Mouse (Mus musculus) heart, embryonic 14.5 days (tissue): ENCODE results near the gene Hmbs. TPM values are rescaled to one million over a fixed set of nuclear protein-coding genes. Genes with fewer than 3 reads are reported as not detected.

Experiments used
- microRNA-seq: library from miRNA; unstranded; fragments of <30 nt; microRNA quantifications from one replicate; pipeline ENCODE4, GENCODE M21; 2016
- polyA plus RNA-seq: library from polyadenylated mRNA; unstranded; fragments of >200 nt; fragmentation: Nextera tagmentation; extraction: Ambion mirVana; gene quantifications from 2 replicates; pipeline ENCODE4 v1.2.1, GENCODE M21; 2014

Gene Hmbs
- polyA plus RNA-seq, 1 experiment from 2014 or later = 110 TPM

Small RNA genes within 50 kb of the gene (microRNA-seq; reads per million reads assigned to microRNA genes)
- not detected for gene Gm44335

Other genes with a start within 250 kb of the Hmbs start
- not detected in 2 replicates for gene Mfrp, start 242.5 kb downstream of the Hmbs start, polyA plus RNA-seq
- 2.3 and 2.7 TPM in 2 replicates for gene C1qtnf5, start 237.0 kb downstream of the Hmbs start, polyA plus RNA-seq
- 0.07 and 0.08 TPM in 2 replicates for gene Gm49380, start 230.7 kb downstream of the Hmbs start, polyA plus RNA-seq
- 30.4 and 32.9 TPM in 2 replicates for gene Rnf26, start 230.7 kb downstream of the Hmbs start, polyA plus RNA-seq
- 129 and 130 TPM in 2 replicates for gene Mcam, start 209.8 kb downstream of the Hmbs start, polyA plus RNA-seq
- 12.7 and 13.7 TPM in 2 replicates for gene Cbl, start 110.2 kb downstream of the Hmbs start, polyA plus RNA-seq
- not detected in 2 replicates for gene Ccdc153, start 103.6 kb downstream of the Hmbs start, polyA plus RNA-seq
- gene Pdzd3, start 92.8 kb downstream of the Hmbs start, polyA plus RNA-seq = not detected in 2 replicates
- 7.0 and 7.3 TPM in 2 replicates for gene Nlrx1, start 75.6 kb downstream of the Hmbs start, polyA plus RNA-seq
- gene Abcg4, start 55.6 kb downstream of the Hmbs start, polyA plus RNA-seq = 1.3 and 2.7 TPM in 2 replicates
- gene Hinfp, start 38.6 kb downstream of the Hmbs start, polyA plus RNA-seq = 10.5 and 12.1 TPM in 2 replicates
- 5.4 and 7.7 TPM in 2 replicates for gene C2cd2l, start 23.9 kb downstream of the Hmbs start, polyA plus RNA-seq
- 34.7 and 37.8 TPM in 2 replicates for gene Dpagt1, start 18.2 kb downstream of the Hmbs start, polyA plus RNA-seq
- 153 and 167 TPM in 2 replicates for gene H2afx, start 9.5 kb downstream of the Hmbs start, polyA plus RNA-seq
- gene Vps11, start 17.4 kb upstream of the Hmbs start, polyA plus RNA-seq = 17.8 and 21.4 TPM in 2 replicates
- gene Hyou1, start 35.3 kb upstream of the Hmbs start, polyA plus RNA-seq = 12.7 and 12.9 TPM in 2 replicates
- 32.0 and 35.7 TPM in 2 replicates for gene Slc37a4, start 52.6 kb upstream of the Hmbs start, polyA plus RNA-seq
- 1,406 and 1,617 TPM in 2 replicates for gene Rps25, start 62.9 kb upstream of the Hmbs start, polyA plus RNA-seq
- gene Trappc4, start 63.4 kb upstream of the Hmbs start, polyA plus RNA-seq = 74.0 and 85.4 TPM in 2 replicates
- 19.5 and 20.9 TPM in 2 replicates for gene Ccdc84, start 74.3 kb upstream of the Hmbs start, polyA plus RNA-seq
- not detected in 2 replicates for gene Foxr1, start 96.9 kb upstream of the Hmbs start, polyA plus RNA-seq
- gene Upk2, start 110.7 kb upstream of the Hmbs start, polyA plus RNA-seq = not detected in 2 replicates
- 12.1 and 12.5 TPM in 2 replicates for gene Bcl9l, start 138.6 kb upstream of the Hmbs start, polyA plus RNA-seq
- gene Cxcr5, start 217.6 kb upstream of the Hmbs start, polyA plus RNA-seq = not detected in 2 replicates